Mouse (Mus musculus): Measurements from ENCODE around the gene 1700021F05Rik. TPM values are rescaled to one million over a fixed set of nuclear protein-coding genes. Genes with fewer than 3 reads are reported as not detected.
A peak's percentile ranks its signal among the peaks of the same experiment; 100 is the strongest.

1700021F05Rik gene
- polyA plus RNA-seq, 1 experiment from 2014 or later = 67.4 TPM

GRCm38 (mm10) chr10:43574352-43574751 is 33.6 kb upstream of the 1700021F05Rik start:
- Histone ChIP-seq H3K9me3 (replicated peaks) (peaks cover 5% of the 10 kb centered on the region), H3K4me1 (peaks cover 20% of the 10 kb centered on the region), H3K27ac (replicated peaks) (no peak overlapping the region), H3K4me3 (no peak overlapping the region), H3K36me3 (no peaks in the 10 kb centered on the region), H3K27me3 (ENCODE audit: low read depth, poor library complexity, severe bottlenecking) (peaks cover 21% of the 10 kb centered on the region)
- 88% methylated on average over 2 of the region's 2 CpGs for WGBS
- DNase-seq (ENCODE audit: low spot score) = no peak

- Histone ChIP-seq H3K36me3 (no peaks in the 10 kb centered on the region), H3K4me1 (no peaks in the 10 kb centered on the region), H3K9me3 (replicated peaks) (0 out of 2 replicates have a peak, but pooled peaks cover 3% of the 10 kb centered on the region), H3K4me3 (no peak overlapping the region), H3K27me3 (ENCODE audit: low read depth, poor library complexity, severe bottlenecking) (no peaks in the 10 kb centered on the region), H3K27ac (replicated peaks) (no peak overlapping the region)
- WGBS = 91% methylated on average over 2 of the region's 2 CpGs
- no peak for DNase-seq (ENCODE audit: low spot score)
Observed at GRCm38 (mm10) chr10:43561311-43561710, 20.5 kb upstream of the 1700021F05Rik start.

GRCm38 (mm10) chr10:43560765-43561164 is 20.0 kb upstream of the 1700021F05Rik start:
- Histone ChIP-seq H3K9me3 (replicated peaks) (0 out of 2 replicates have a peak, but pooled peaks cover 3% of the 10 kb centered on the region), H3K27ac (replicated peaks) (no peak overlapping the region), H3K27me3 (ENCODE audit: low read depth, poor library complexity, severe bottlenecking) (no peaks in the 10 kb centered on the region), H3K4me1 (no peaks in the 10 kb centered on the region), H3K36me3 (no peaks in the 10 kb centered on the region), H3K4me3 (no peak overlapping the region)
- WGBS = 39% methylated on average over 2 of the region's 2 CpGs
- no peak for DNase-seq (ENCODE audit: low spot score)

GRCm38 (mm10) chr10:43559313-43559712 is 18.5 kb upstream of the 1700021F05Rik start:
- no peaks in the 10 kb centered on the region for H3K36me3 ChIP-seq
- WGBS = 81% methylated on average over 11 of the region's 11 CpGs
- DNase-seq (ENCODE audit: low spot score) = no peak

GRCm38 (mm10) chr10:43557630-43558165 is 16.9 kb upstream of the 1700021F05Rik start:
- no peaks in the 10 kb centered on the region for H3K36me3 ChIP-seq
- no peaks in the 10 kb centered on the region for H3K9me3 ChIP-seq (replicated peaks)
- 92% methylated on average over 5 of the region's 5 CpGs for WGBS
- H3K4me1 ChIP-seq = no peaks in the 10 kb centered on the region
- H3K4me3 ChIP-seq = no peak overlapping the region
- DNase-seq (ENCODE audit: low spot score) = no peak
- H3K27me3 ChIP-seq (ENCODE audit: low read depth, poor library complexity, severe bottlenecking) = no peaks in the 10 kb centered on the region
- H3K27ac ChIP-seq (replicated peaks) = no peak overlapping the region

More at GRCm38 (mm10) chr10:43559313-43559712, 18.5 kb upstream of the 1700021F05Rik start:
- 0 out of 2 replicates have a peak, but pooled peaks cover 3% of the 10 kb centered on the region for H3K9me3 ChIP-seq (replicated peaks)
- no peaks in the 10 kb centered on the region for H3K27me3 ChIP-seq (ENCODE audit: low read depth, poor library complexity, severe bottlenecking)
- H3K4me3 ChIP-seq = no peak overlapping the region
- H3K27ac ChIP-seq (replicated peaks) = no peak overlapping the region
- H3K4me1 ChIP-seq = no peaks in the 10 kb centered on the region

GRCm38 (mm10) chr10:43551388-43551787 is 10.6 kb upstream of the 1700021F05Rik start:
- Histone ChIP-seq H3K4me1 (peaks cover 9% of the 10 kb centered on the region), H3K27ac (replicated peaks) (no peak overlapping the region), H3K36me3 (no peaks in the 10 kb centered on the region), H3K9me3 (replicated peaks) (no peaks in the 10 kb centered on the region), H3K4me3 (no peak overlapping the region), H3K27me3 (ENCODE audit: low read depth, poor library complexity, severe bottlenecking) (no peaks in the 10 kb centered on the region)
- no peak for DNase-seq (ENCODE audit: low spot score)
- WGBS = 28% methylated on average over 3 of the region's 3 CpGs

GRCm38 (mm10) chr10:43550923-43551322 is 10.1 kb upstream of the 1700021F05Rik start:
- Histone ChIP-seq H3K4me1 (peaks cover 9% of the 10 kb centered on the region), H3K36me3 (no peaks in the 10 kb centered on the region), H3K27ac (replicated peaks) (no peak overlapping the region), H3K9me3 (replicated peaks) (no peaks in the 10 kb centered on the region), H3K4me3 (no peak overlapping the region), H3K27me3 (ENCODE audit: low read depth, poor library complexity, severe bottlenecking) (no peaks in the 10 kb centered on the region)
- DNase-seq (ENCODE audit: low spot score) = no peak
- WGBS = 40% methylated on average over 3 of the region's 3 CpGs

- Histone ChIP-seq H3K27me3 (ENCODE audit: low read depth, poor library complexity, severe bottlenecking) (no peaks in the 10 kb centered on the region), H3K4me1 (peaks cover 9% of the 10 kb centered on the region), H3K27ac (replicated peaks) (no peak overlapping the region), H3K4me3 (no peak overlapping the region), H3K36me3 (no peaks in the 10 kb centered on the region), H3K9me3 (replicated peaks) (no peaks in the 10 kb centered on the region)
- 56% methylated on average over 5 of the region's 5 CpGs for WGBS
- no peak for DNase-seq (ENCODE audit: low spot score)
Observed at GRCm38 (mm10) chr10:43549411-43549810, 8.6 kb upstream of the 1700021F05Rik start.

GRCm38 (mm10) chr10:43541153-43541544 is 355 bp upstream of the 1700021F05Rik start:
- no peaks in the 10 kb centered on the region for H3K27me3 ChIP-seq (ENCODE audit: low read depth, poor library complexity, severe bottlenecking)
- no peak for DNase-seq (ENCODE audit: low spot score)
- peak overlapping the region; percentile 91 for H3K4me3 ChIP-seq
- peak overlapping the region; percentile 89 for H3K27ac ChIP-seq (replicated peaks)
- 53% methylated on average over 8 of the region's 8 CpGs for WGBS
- peaks cover 4% of the 10 kb centered on the region for H3K36me3 ChIP-seq
- peaks cover 18% of the 10 kb centered on the region for H3K4me1 ChIP-seq
- H3K9me3 ChIP-seq (replicated peaks) = no peaks in the 10 kb centered on the region

- H3K4me1 ChIP-seq = peaks cover 18% of the 10 kb centered on the region
- H3K36me3 ChIP-seq = peaks cover 16% of the 10 kb centered on the region
- 23% methylated on average over 12 of the region's 12 CpGs for WGBS
Observed at GRCm38 (mm10) chr10:43539746-43540310, 966 bp downstream of the 1700021F05Rik start.

GRCm38 (mm10) chr10:43538831-43539230 is 2.0 kb downstream of the 1700021F05Rik start:
- Histone ChIP-seq H3K4me3 (no peak overlapping the region), H3K36me3 (peaks cover 16% of the 10 kb centered on the region), H3K27ac (replicated peaks) (no peak overlapping the region), H3K27me3 (ENCODE audit: low read depth, poor library complexity, severe bottlenecking) (no peaks in the 10 kb centered on the region), H3K9me3 (replicated peaks) (no peaks in the 10 kb centered on the region), H3K4me1 (peaks cover 18% of the 10 kb centered on the region)
- 91% methylated on average over 5 of the region's 5 CpGs for WGBS
- no peak for DNase-seq (ENCODE audit: low spot score)

More at GRCm38 (mm10) chr10:43539746-43540310, 966 bp downstream of the 1700021F05Rik start:
- no peaks in the 10 kb centered on the region for H3K27me3 ChIP-seq (ENCODE audit: low read depth, poor library complexity, severe bottlenecking)
- H3K4me3 ChIP-seq = peak overlapping the region; percentile 91
- no peaks in the 10 kb centered on the region for H3K9me3 ChIP-seq (replicated peaks)
- peak overlapping the region; percentile 89 for H3K27ac ChIP-seq (replicated peaks)
- no peak for DNase-seq (ENCODE audit: low spot score)

- WGBS = 95% methylated on average over 7 of the region's 7 CpGs
- DNase-seq (ENCODE audit: low spot score) = no peak
- peaks cover 18% of the 10 kb centered on the region for H3K4me1 ChIP-seq
Observed at GRCm38 (mm10) chr10:43537652-43538051, 3.1 kb downstream of the 1700021F05Rik start.

GRCm38 (mm10) chr10:43534382-43534781 is 6.4 kb downstream of the 1700021F05Rik start:
- no peak overlapping the region for H3K27ac ChIP-seq (replicated peaks)
- DNase-seq (ENCODE audit: low spot score) = no peak
- H3K27me3 ChIP-seq (ENCODE audit: low read depth, poor library complexity, severe bottlenecking) = no peaks in the 10 kb centered on the region
- H3K4me3 ChIP-seq = no peak overlapping the region
- 98% methylated on average over 1 of the region's 1 CpGs for WGBS
- H3K36me3 ChIP-seq = peaks cover 58% of the 10 kb centered on the region
- no peaks in the 10 kb centered on the region for H3K9me3 ChIP-seq (replicated peaks)
- H3K4me1 ChIP-seq = peaks cover 3% of the 10 kb centered on the region

More at GRCm38 (mm10) chr10:43537652-43538051, 3.1 kb downstream of the 1700021F05Rik start:
- no peak overlapping the region for H3K4me3 ChIP-seq
- no peaks in the 10 kb centered on the region for H3K27me3 ChIP-seq (ENCODE audit: low read depth, poor library complexity, severe bottlenecking)
- H3K9me3 ChIP-seq (replicated peaks) = no peaks in the 10 kb centered on the region
- H3K36me3 ChIP-seq = peaks cover 27% of the 10 kb centered on the region
- H3K27ac ChIP-seq (replicated peaks) = no peak overlapping the region

All from midbrain, embryonic 10.5 days (tissue).